ENCODE assay signal across 3 mouse cellular contexts in genomic region chr11:63088672-63089071, GRCm38 (mm10).
A peak's percentile ranks its signal among the peaks of the same experiment; 100 is the strongest.
TF ChIP-seq lines count a peak whose summit lies in the region.

No protein-coding gene starts in this region.

TF ChIP-seq in CH12.LX, 34 proteins besides CTCF, POLR2A, EP300 and RAD21:
- TF ChIP-seq HCFC1 (IDR thresholded peaks at IDR 0.05; ENCODE audit: low read depth, low read length) (no peak), MAFK (IDR thresholded peaks at IDR 0.05; ENCODE audit: insufficient replicate concordance, low read length) (peak; percentile 93)

TF ChIP-seq in ES-E14, 5 proteins besides CTCF, POLR2A, EP300 and RAD21:
- TF ChIP-seq ZNF384 (IDR thresholded peaks at IDR 0.05; ENCODE audit: low read depth, low read length) (no peak), MAFK (IDR thresholded peaks at IDR 0.05; ENCODE audit: insufficient read depth, low read depth, low read length) (peak; percentile 87)
TF ChIP-seq in ES-E14: peak in this region for 1.

TF ChIP-seq in MEL, 35 proteins besides CTCF, POLR2A, EP300 and RAD21:
- TF ChIP-seq MAFK (IDR thresholded peaks at IDR 0.05; ENCODE audit: borderline replicate concordance, low read depth, low read length) (peak; percentile 58; the same call in 1 of the 2 replicates), USF2 (IDR thresholded peaks at IDR 0.05; ENCODE audit: borderline replicate concordance in 1 of 2, insufficient read depth in 1 of 2, low read depth in 1 of 2, low read length in 2 of 2) (no peak)
